Mouse (Mus musculus): ENCODE measurements at regions not wholly inside any gene's neighbourhood (a gene's known extent, or its start where the extent isn't known, plus 50 kb on each side); places are given as distances from the start of the nearest gene placed in this dataset.

GRCm38 (mm10) chr12:61146695-61147094 lies 376.3 kb upstream of the Lrfn5 start:
- no peak for DNase-seq

GRCm38 (mm10) chr12:61175331-61175730 lies 347.6 kb upstream of the Lrfn5 start:
- DNase-seq, result peak; percentile 18 to 48
